16 mouse cellular contexts compared by ENCODE assay signal in genomic region chr4:116815276-116815675, GRCm38 (mm10). TPM values are rescaled to one million over a fixed set of nuclear protein-coding genes. Genes with fewer than 3 reads are reported as not detected.
"Had no signal": no experiment of that assay in that cellular context is flagged by ENCODE, and none has a peak within 500 bp of the region (broad histone marks: within the 10 kb centered on the region; RNA-seq: fewer than 3 reads in every experiment).

No protein-coding gene starts in this region.

- H3K36me3 ChIP-seq: liver, embryonic 15.5 days; neural tube, embryonic 13.5 days had no signal

- DNase-seq: kidney, postnatal 14 days; lung, adult 2 months; lung, postnatal 36 days; midbrain, embryonic 14.5 days; right cerebral cortex, postnatal 14 days; thymus, adult 18-20 months; thymus, postnatal 25 days had no signal

- H3K4me3 ChIP-seq: kidney, embryonic 15.5 days; left cerebral cortex, adult 2 months; limb, embryonic 10.5 days; liver, embryonic 15.5 days; midbrain, embryonic 10.5 days; neural tube, embryonic 13.5 days had no signal

- H3K27ac ChIP-seq: kidney, embryonic 15.5 days; left cerebral cortex, adult 2 months; limb, embryonic 10.5 days; liver, embryonic 15.5 days; midbrain, embryonic 10.5 days; neural tube, embryonic 13.5 days had no signal

- ATAC-seq: lung, postnatal 0 days had no signal

RNA-seq across cellular contexts. Expression of gene Hpdl, which starts 6.2 kb away (rescaled TPM):
- total RNA-seq: megakaryocyte progenitor cell, adult 5-6 weeks; monocyte, adult 5-6 weeks had no signal
